Mouse (Mus musculus): ENCODE data around the gene Hbb-bh2.

- TF ChIP-seq CTCF (IDR thresholded peaks at IDR 0.05; ENCODE audit: control insufficient read depth, insufficient read depth, insufficient replicate concordance, low read depth, low read length) (no peak), POLR2A (IDR thresholded peaks at IDR 0.05; ENCODE audit: control insufficient read depth, low read depth, low read length) (no peak)
These were observed 13.9 kb downstream of the Hbb-bh2 start for GRCm38 (mm10) chr7:103826255-103826887.
